Mouse (Mus musculus): ENCODE measurements around the gene 5730596B20Rik.

Gene 5730596B20Rik

GRCm38 (mm10) chr6:52175864-52176263, 1.4 kb upstream of the 5730596B20Rik start:
- DNase-seq (ENCODE audit: low spot score in 2 of 2) = no peak

GRCm38 (mm10) chr6:52176391-52176790, 907 bp upstream of the 5730596B20Rik start:
- no peak for DNase-seq (ENCODE audit: low spot score in 2 of 2)

- no peak for DNase-seq (ENCODE audit: low spot score in 2 of 2)
These were observed 508 bp downstream of the 5730596B20Rik start for GRCm38 (mm10) chr6:52177806-52178205.

- no peak for DNase-seq (ENCODE audit: low spot score in 2 of 2)
These were observed 1.8 kb downstream of the 5730596B20Rik start for GRCm38 (mm10) chr6:52178918-52179665.

GRCm38 (mm10) chr6:52179690-52180089, 2.4 kb downstream of the 5730596B20Rik start:
- DNase-seq (ENCODE audit: low spot score in 2 of 2) = no peak

GRCm38 (mm10) chr6:52180213-52180710, 3.0 kb downstream of the 5730596B20Rik start:
- DNase-seq (ENCODE audit: low spot score in 2 of 2) = no peak

- no peak for DNase-seq (ENCODE audit: low spot score in 2 of 2)
These were observed 3.4 kb downstream of the 5730596B20Rik start for GRCm38 (mm10) chr6:52180726-52181125.

GRCm38 (mm10) chr6:52182030-52182429, 4.7 kb downstream of the 5730596B20Rik start:
- no peak for DNase-seq (ENCODE audit: low spot score in 2 of 2)

- DNase-seq (ENCODE audit: low spot score in 2 of 2) = no peak
These were observed 5.5 kb downstream of the 5730596B20Rik start for GRCm38 (mm10) chr6:52182793-52183192.

- DNase-seq (ENCODE audit: low spot score in 2 of 2) = no peak
These were observed 6.2 kb downstream of the 5730596B20Rik start for GRCm38 (mm10) chr6:52183311-52184080.

GRCm38 (mm10) chr6:52184668-52185067, 7.4 kb downstream of the 5730596B20Rik start:
- no peak for DNase-seq (ENCODE audit: low spot score in 2 of 2)

GRCm38 (mm10) chr6:52185222-52185621, 7.9 kb downstream of the 5730596B20Rik start:
- DNase-seq (ENCODE audit: low spot score in 2 of 2) = no peak

- no peak for DNase-seq (ENCODE audit: low spot score in 2 of 2)
These were observed 8.5 kb downstream of the 5730596B20Rik start for GRCm38 (mm10) chr6:52185834-52186233.

GRCm38 (mm10) chr6:52186500-52186899, 9.2 kb downstream of the 5730596B20Rik start:
- DNase-seq (ENCODE audit: low spot score in 2 of 2) = no peak

- no peak for DNase-seq (ENCODE audit: low spot score in 2 of 2)
These were observed 11.9 kb downstream of the 5730596B20Rik start for GRCm38 (mm10) chr6:52189172-52189591.

GRCm38 (mm10) chr6:52189909-52190308, 12.6 kb downstream of the 5730596B20Rik start:
- DNase-seq (ENCODE audit: low spot score in 2 of 2) = no peak

GRCm38 (mm10) chr6:52190410-52190809, 13.1 kb downstream of the 5730596B20Rik start:
- no peak for DNase-seq (ENCODE audit: low spot score in 2 of 2)

- no peak for DNase-seq (ENCODE audit: low spot score in 2 of 2)
These were observed 13.9 kb downstream of the 5730596B20Rik start, which contains the start of gene Hoxa4 for GRCm38 (mm10) chr6:52190906-52191810. Hoxa4 (minus strand) TSS chr6:52191753.

- no peak for DNase-seq (ENCODE audit: low spot score in 2 of 2)
These were observed 14.7 kb downstream of the 5730596B20Rik start for GRCm38 (mm10) chr6:52191860-52192550.

- DNase-seq (ENCODE audit: low spot score in 2 of 2) = no peak
These were observed 17.4 kb downstream of the 5730596B20Rik start for GRCm38 (mm10) chr6:52194690-52195089.

GRCm38 (mm10) chr6:52196811-52197210, 19.5 kb downstream of the 5730596B20Rik start:
- no peak for DNase-seq (ENCODE audit: low spot score in 2 of 2)

All from right cerebral cortex, postnatal 36 days (tissue).